ENCODE assay signal across 9 mouse cellular contexts in genomic region chr11:107529320-107529719, GRCm38 (mm10). TPM values are rescaled to one million over a fixed set of nuclear protein-coding genes. Genes with fewer than 3 reads are reported as not detected.
DNase-seq lines count a peak whose midpoint lies in the region; ATAC-seq and TF ChIP-seq lines count a peak whose summit lies in the region.
"Had no signal": no experiment of that assay in that cellular context is flagged by ENCODE, and none has a peak within 500 bp of the region (broad histone marks: within the 10 kb centered on the region; RNA-seq: fewer than 3 reads in every experiment).

No protein-coding gene starts in this region.

- WGBS in embryonic facial prominence, embryonic 14.5 days = 41% methylated on average over 8 of the region's 8 CpGs
- WGBS in cerebellum, adult 2 months = 48% methylated on average over 8 of the region's 8 CpGs
- WGBS in hindbrain, embryonic 11.5 days = 49% methylated on average over 8 of the region's 8 CpGs

- DNase-seq in right cerebral cortex, postnatal 10 days (ENCODE audit: low spot score in 2 of 2) = peak; percentile 43 to 47
- no peak for DNase-seq in right cerebral cortex, postnatal 36 days (ENCODE audit: low spot score in 2 of 2)
- DNase-seq in embryonic facial prominence, embryonic 14.5 days (ENCODE audit: low spot score) = peak; percentile 41
- peak; percentile 56 for DNase-seq in kidney, adult 9 months
- peak; percentile 43 to 72 for DNase-seq in lung, postnatal 4 days
- DNase-seq in cerebellum, adult 2 months = no peak
- no peak for DNase-seq in hindbrain, embryonic 11.5 days (ENCODE audit: low spot score)
- no peak for DNase-seq in gastrocnemius, adult 18-20 months (ENCODE audit: low spot score)

- no peak for TF ChIP-seq CTCF in cerebellum, adult 2 months (IDR thresholded peaks at IDR 0.05; ENCODE audit: borderline replicate concordance, insufficient read depth, low read depth, low read length)

- H3K9me3 ChIP-seq in embryonic facial prominence, embryonic 14.5 days (ENCODE audit: control insufficient read depth, low read length) = no peaks in the 10 kb centered on the region
- H3K9me3 ChIP-seq in hindbrain, embryonic 11.5 days (ENCODE audit: control insufficient read depth, low read length) = no peaks in the 10 kb centered on the region

- no peak overlapping the region for H3K9ac ChIP-seq in embryonic facial prominence, embryonic 14.5 days (ENCODE audit: low read depth, low read length)
- H3K9ac ChIP-seq in hindbrain, embryonic 11.5 days (ENCODE audit: low read depth, low read length) = no peak overlapping the region

- H3K4me1 ChIP-seq in embryonic facial prominence, embryonic 14.5 days (ENCODE audit: control insufficient read depth, insufficient read depth, low read length) = no peaks in the 10 kb centered on the region
- no peaks in the 10 kb centered on the region for H3K4me1 ChIP-seq in cerebellum, adult 2 months (ENCODE audit: control insufficient read depth, insufficient read depth, low read length)
- no peaks in the 10 kb centered on the region for H3K4me1 ChIP-seq in hindbrain, embryonic 11.5 days (replicated peaks; ENCODE audit: control insufficient read depth, insufficient read depth, low read length)

- no peaks in the 10 kb centered on the region for H3K27me3 ChIP-seq in embryonic facial prominence, embryonic 14.5 days (replicated peaks; ENCODE audit: control insufficient read depth, insufficient read depth, low read length)
- H3K27me3 ChIP-seq in cerebellum, adult 2 months (ENCODE audit: control insufficient read depth, insufficient read depth, low read length) = no peaks in the 10 kb centered on the region
- no peaks in the 10 kb centered on the region for H3K27me3 ChIP-seq in hindbrain, embryonic 11.5 days (ENCODE audit: control insufficient read depth, insufficient read depth, low read length)

- H3K4me3 ChIP-seq in embryonic facial prominence, embryonic 14.5 days (ENCODE audit: low read depth, low read length) = no peak overlapping the region
- H3K4me3 ChIP-seq in cerebellum, adult 2 months (replicated peaks; ENCODE audit: insufficient read depth, low read depth, low read length) = no peak overlapping the region
- H3K4me3 ChIP-seq in hindbrain, embryonic 11.5 days (ENCODE audit: low read depth, low read length) = no peak overlapping the region
- H3K4me3 ChIP-seq: myocyte had no signal

- no peak overlapping the region for H3K4me2 ChIP-seq in embryonic facial prominence, embryonic 14.5 days (ENCODE audit: low read depth, low read length)
- no peak overlapping the region for H3K4me2 ChIP-seq in hindbrain, embryonic 11.5 days (replicated peaks; ENCODE audit: low read depth, low read length)

- no peaks in the 10 kb centered on the region for H3K36me3 ChIP-seq in embryonic facial prominence, embryonic 14.5 days (ENCODE audit: control insufficient read depth, insufficient read depth, low read length)
- H3K36me3 ChIP-seq in hindbrain, embryonic 11.5 days (ENCODE audit: control insufficient read depth, insufficient read depth, low read length) = no peaks in the 10 kb centered on the region

- ATAC-seq in embryonic facial prominence, embryonic 14.5 days (ENCODE audit: low read depth) = no peak
- ATAC-seq in hindbrain, embryonic 11.5 days (ENCODE audit: low FRiP score) = no peak

- no peak overlapping the region; the same call in 1 of the 2 replicates for H3K27ac ChIP-seq in embryonic facial prominence, embryonic 14.5 days (replicated peaks; ENCODE audit: low read depth, low read length)
- H3K27ac ChIP-seq in cerebellum, adult 2 months (ENCODE audit: insufficient read depth, low read length) = no peak overlapping the region
- no peak overlapping the region for H3K27ac ChIP-seq in hindbrain, embryonic 11.5 days (ENCODE audit: low read depth, low read length)

- TF ChIP-seq POLR2A in cerebellum, adult 2 months (IDR thresholded peaks at IDR 0.05; ENCODE audit: borderline replicate concordance, insufficient read depth, low read length) = no peak

RNA-seq across cellular contexts. Expression of gene Helz, which starts 18.4 kb away (rescaled TPM):
- 21.7 and 22.0 TPM in 2 replicates for polyA plus RNA-seq in embryonic facial prominence, embryonic 14.5 days (2014; fragmentation: Nextera tagmentation; extraction: Ambion mirVana)
- 16.3 and 18.5 TPM in 2 replicates for polyA plus RNA-seq in cerebellum, adult 2 months (2012; rRNA removed)
- 18.8 and 22.6 TPM in 2 replicates for polyA plus RNA-seq in hindbrain, embryonic 11.5 days (2014; fragmentation: Nextera tagmentation; extraction: Ambion mirVana)
- total RNA-seq in gastrocnemius, adult 18-20 months (2021) = 10 to 100 TPM; 17.6 to 18.2 TPM

RNA-seq across cellular contexts. Expression of gene Psmd12, which starts 50.0 kb away (rescaled TPM):
- polyA plus RNA-seq in embryonic facial prominence, embryonic 14.5 days (2014; fragmentation: Nextera tagmentation; extraction: Ambion mirVana) = 154 and 160 TPM in 2 replicates
- 71.5 and 76.4 TPM in 2 replicates for polyA plus RNA-seq in cerebellum, adult 2 months (2012; rRNA removed)
- polyA plus RNA-seq in hindbrain, embryonic 11.5 days (2014; fragmentation: Nextera tagmentation; extraction: Ambion mirVana) = 224 and 230 TPM in 2 replicates
- 100 to 1,000 TPM; 101 to 110 TPM for total RNA-seq in gastrocnemius, adult 18-20 months (2021)

RNA-seq across cellular contexts. Expression of gene Pitpnc1, which starts 58.8 kb away (rescaled TPM):
- 20.6 and 21.2 TPM in 2 replicates for polyA plus RNA-seq in embryonic facial prominence, embryonic 14.5 days (2014; fragmentation: Nextera tagmentation; extraction: Ambion mirVana)
- 26.7 and 30.0 TPM in 2 replicates for polyA plus RNA-seq in cerebellum, adult 2 months (2012; rRNA removed)
- 26.8 and 32.3 TPM in 2 replicates for polyA plus RNA-seq in hindbrain, embryonic 11.5 days (2014; fragmentation: Nextera tagmentation; extraction: Ambion mirVana)
- 10 to 100 TPM; 73.8 to 93.7 TPM for total RNA-seq in gastrocnemius, adult 18-20 months (2021)

Comparison
In these comparisons a context has a peak if more than half of its experiments do, and no peak if none do; other contexts are left out.
1. DNase-seq: peak in right cerebral cortex, postnatal 10 days (2 of 2), embryonic facial prominence, embryonic 14.5 days (single experiment), kidney, adult 9 months (single experiment) and lung, postnatal 4 days (2 of 2); none in right cerebral cortex, postnatal 36 days (0 of 2), cerebellum, adult 2 months (0 of 2), hindbrain, embryonic 11.5 days (single experiment) and gastrocnemius, adult 18-20 months (single experiment).